Mouse (Mus musculus) ES-E14 (cell line): ENCODE results near the gene Mars.

Experiments
- CHD2 ChIP-seq: IDR thresholded peaks from 2 replicates; pipeline ENCODE4 v1.6.1; 2014; ENCODE audit warnings: mild to moderate bottlenecking, low read depth, low read length, inconsistent platforms
- ZC3H11A ChIP-seq: IDR thresholded peaks from 2 replicates; pipeline ENCODE4 v1.6.1; 2012; ENCODE audit warnings: low read depth, mild to moderate bottlenecking, inconsistent platforms, low read length, borderline replicate concordance

GRCm38 (mm10) chr10:127285644-127286043 is 25.9 kb downstream of the Mars start:
- TF ChIP-seq ZC3H11A (no peak), CHD2 (no peak)
